Mouse (Mus musculus): ENCODE data around the gene Marcks.

DNA sequence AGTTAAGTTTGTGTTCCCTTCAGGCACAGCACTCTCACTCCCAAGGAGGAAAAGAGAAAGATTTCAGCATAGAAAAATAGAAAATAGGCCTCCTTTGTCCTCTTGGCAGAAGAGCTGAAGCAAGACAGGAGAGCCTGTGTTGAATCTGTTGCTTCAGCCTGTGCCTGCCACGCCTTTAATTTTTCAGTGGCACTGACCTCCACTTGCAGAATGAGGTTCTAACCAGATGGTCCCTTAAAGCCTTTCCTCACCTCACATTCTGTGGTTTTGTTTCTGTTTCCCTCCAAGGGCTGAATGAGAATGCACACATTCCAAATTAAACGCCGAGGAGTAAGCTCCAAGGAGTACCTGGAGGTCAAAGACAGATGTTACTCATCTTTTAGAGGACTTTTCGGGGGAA lies 32.2 kb upstream of the Marcks start:
- TF ChIP-seq MAFK (IDR thresholded peaks at IDR 0.05; ENCODE audit: insufficient read depth, low read depth, low read length) (no peak), CHD2 (IDR thresholded peaks at IDR 0.05; ENCODE audit: low read depth, low read length) (no peak), ZNF384 (IDR thresholded peaks at IDR 0.05; ENCODE audit: low read depth, low read length) (no peak), ZC3H11A (IDR thresholded peaks at IDR 0.05; ENCODE audit: borderline replicate concordance, low read depth, low read length) (no peak)

All from ES-E14 (cell line).